Mouse (Mus musculus) heart, postnatal 0 days (tissue): ENCODE measurements around the gene Ttc7b. TPM values are rescaled to one million over a fixed set of nuclear protein-coding genes. Genes with fewer than 3 reads are reported as not detected.

ENCODE experiments used
- ATAC-seq: fragments of 200-750 bp; cut with Nextera tagmentation; 2 replicates; pipeline ENCODE4 v1.8.0; 2017; ENCODE audit warnings: low read depth, moderate number of reproducible peaks, moderate library complexity; ENCODE audit not compliant: insufficient read depth
- DNase-seq: peaks from one replicate; pipeline ENCODE4 v3.0.0-alpha.2; 2016; ENCODE audit warnings: low spot score
- H3K27ac ChIP-seq: fragments of 300-500 bp; sonication (generic); 2 replicates; pipeline ENCODE4 v1.5.1; 2014; ENCODE audit warnings: low read depth, mild to moderate bottlenecking
- H3K27me3 ChIP-seq: fragments of 300-500 bp; sonication (generic); 2 replicates; pipeline ENCODE4 v1.6.1; 2014; ENCODE audit warnings: low read length, mixed read lengths; ENCODE audit not compliant: control insufficient read depth, insufficient read depth
- H3K36me3 ChIP-seq: fragments of 300-500 bp; sonication (generic); replicated peaks from 2 replicates; pipeline ENCODE4 v1.6.1; 2014; ENCODE audit warnings: low read length, mixed read lengths; ENCODE audit not compliant: control insufficient read depth, insufficient read depth
- H3K4me1 ChIP-seq: fragments of 300-500 bp; sonication (generic); 2 replicates; pipeline ENCODE4 v1.6.1; 2014; ENCODE audit warnings: antibody characterized with exemption; ENCODE audit not compliant: control insufficient read depth, insufficient read depth
- H3K4me2 ChIP-seq: fragments of 300-500 bp; sonication (generic); 2 replicates; pipeline ENCODE4 v1.6.1; 2014; ENCODE audit warnings: low read depth, mild to moderate bottlenecking, low read length, moderate library complexity
- H3K4me3 ChIP-seq: fragments of 300-500 bp; sonication (generic); 2 replicates; pipeline ENCODE4 v1.5.1; 2014; ENCODE audit warnings: low read depth, low read length
- H3K9ac ChIP-seq: fragments of 300-500 bp; sonication (generic); replicated peaks from 2 replicates; pipeline ENCODE4 v1.6.1; 2014; ENCODE audit warnings: low read depth, low read length, mixed read lengths
- H3K9me3 ChIP-seq: fragments of 300-500 bp; sonication (generic); replicated peaks from 2 replicates; pipeline ENCODE4 v1.6.1; 2016; ENCODE audit warnings: low read length; ENCODE audit not compliant: control insufficient read depth
- CTCF ChIP-seq: IDR thresholded peaks from 2 replicates; pipeline ENCODE4 v1.5.1; 2016; ENCODE audit warnings: antibody characterized with exemption, control low read depth, low read depth
- EP300 ChIP-seq: IDR thresholded peaks from 2 replicates; pipeline ENCODE4 v1.6.1; 2016; ENCODE audit warnings: antibody characterized with exemption, low read depth
- WGBS: fragments of 180-500 bp; shearing (Covaris S2); extraction: QIAGEN DNeasy Blood & Tissue Kit; methylation state at CpG from one replicate; pipeline ENCODE4 v1.1.7; 2014; 5-methylcytosine and 5-hydroxymethylcytosine counted together
- polyA plus RNA-seq: library from polyadenylated mRNA; unstranded; fragments of >200 nt; fragmentation: Nextera tagmentation; extraction: Ambion mirVana; gene quantifications from 2 replicates; pipeline ENCODE4 v1.2.1, GENCODE M21; 2015
- total RNA-seq: library from RNA; depleted of rRNA; stranded (reverse); fragments of >200 nt; gene quantifications from 2 replicates; pipeline ENCODE4 v1.2.3, GENCODE M21; 2014; ENCODE audit warnings: low replicate concordance

The Ttc7b gene
- total and polyA plus RNA-seq, 2 experiments from 2014 or later = 6.7 to 29.4 TPM

GRCm38 (mm10) chr12:100353954-100354353 lies 166.7 kb downstream of the Ttc7b start:
- H3K9ac ChIP-seq = no peak overlapping the region
- no peaks in the 10 kb centered on the region for H3K27me3 ChIP-seq
- no peak overlapping the region for H3K27ac ChIP-seq
- H3K9me3 ChIP-seq = no peaks in the 10 kb centered on the region
- no peak for TF ChIP-seq CTCF
- no peak for TF ChIP-seq EP300
- no peak for ATAC-seq
- peaks cover 68% of the 10 kb centered on the region for H3K36me3 ChIP-seq
- no peak for DNase-seq
- H3K4me3 ChIP-seq = no peak overlapping the region
- H3K4me2 ChIP-seq = no peak overlapping the region
- H3K4me1 ChIP-seq = no peaks in the 10 kb centered on the region
- WGBS = 50% methylated on average over 7 of the region's 7 CpGs

- no peak for DNase-seq
- Histone ChIP-seq H3K4me2 (no peak overlapping the region), H3K4me3 (no peak overlapping the region), H3K27me3 (no peaks in the 10 kb centered on the region), H3K36me3 (peaks cover 72% of the 10 kb centered on the region), H3K27ac (no peak overlapping the region), H3K9ac (no peak overlapping the region), H3K9me3 (no peaks in the 10 kb centered on the region), H3K4me1 (no peaks in the 10 kb centered on the region)
- no peak for ATAC-seq
- 84% methylated on average over 16 of the region's 16 CpGs for WGBS
- no peak for TF ChIP-seq CTCF
- TF ChIP-seq EP300 = no peak
Observed at GRCm38 (mm10) chr12:100353075-100353782, 167.4 kb downstream of the Ttc7b start.

- H3K9me3 ChIP-seq = no peaks in the 10 kb centered on the region
- DNase-seq = no peak
- no peak overlapping the region for H3K27ac ChIP-seq
- no peaks in the 10 kb centered on the region for H3K27me3 ChIP-seq
- no peak overlapping the region for H3K9ac ChIP-seq
- H3K4me1 ChIP-seq = no peaks in the 10 kb centered on the region
- 82% methylated on average over 6 of the region's 6 CpGs for WGBS
- peaks cover 70% of the 10 kb centered on the region for H3K36me3 ChIP-seq
- no peak for TF ChIP-seq CTCF
- TF ChIP-seq EP300 = no peak
- no peak for ATAC-seq
- H3K4me3 ChIP-seq = no peak overlapping the region
- no peak overlapping the region for H3K4me2 ChIP-seq
Observed at GRCm38 (mm10) chr12:100352094-100352493, 168.5 kb downstream of the Ttc7b start.

DNA sequence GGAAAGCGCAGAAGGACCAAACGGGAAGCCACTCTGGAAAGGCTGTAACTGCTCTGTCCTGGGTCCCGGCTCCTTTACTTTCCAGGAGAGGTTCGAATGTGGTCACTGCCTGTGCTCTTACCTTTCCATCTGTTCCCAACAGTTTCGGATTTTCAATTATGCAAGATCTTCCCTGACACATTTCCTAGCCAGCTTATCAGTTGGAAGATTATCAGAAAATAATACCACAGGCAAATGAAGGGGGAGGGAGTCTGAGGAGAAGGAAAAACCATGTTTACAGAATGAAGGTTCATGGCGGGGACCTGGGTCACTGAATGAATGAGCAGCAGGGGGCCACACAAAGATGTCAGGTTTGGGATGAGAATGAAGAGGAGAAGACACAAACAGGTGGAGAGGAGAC lies 177.1 kb downstream of the Ttc7b start:
- no peak overlapping the region for H3K4me3 ChIP-seq
- H3K27me3 ChIP-seq = no peaks in the 10 kb centered on the region
- no peak for TF ChIP-seq EP300
- TF ChIP-seq CTCF = no peak
- no peaks in the 10 kb centered on the region for H3K9me3 ChIP-seq
- peaks cover 34% of the 10 kb centered on the region for H3K36me3 ChIP-seq
- 72% methylated on average over 6 of the region's 6 CpGs for WGBS
- no peak for DNase-seq
- no peak for ATAC-seq
- no peak overlapping the region for H3K4me2 ChIP-seq
- H3K9ac ChIP-seq = no peak overlapping the region
- no peaks in the 10 kb centered on the region for H3K4me1 ChIP-seq
- H3K27ac ChIP-seq = no peak overlapping the region

- H3K4me2 ChIP-seq = no peak overlapping the region
- no peak for DNase-seq
- TF ChIP-seq EP300 (no peak), CTCF (no peak)
- H3K36me3 ChIP-seq = peaks cover 18% of the 10 kb centered on the region
- H3K27ac ChIP-seq = no peak overlapping the region
- no peaks in the 10 kb centered on the region for H3K4me1 ChIP-seq
- no peak overlapping the region for H3K4me3 ChIP-seq
- no peaks in the 10 kb centered on the region for H3K27me3 ChIP-seq
- WGBS = 92% methylated on average over 7 of the region's 7 CpGs
- no peaks in the 10 kb centered on the region for H3K9me3 ChIP-seq
- no peak for ATAC-seq
- H3K9ac ChIP-seq = no peak overlapping the region
Observed at GRCm38 (mm10) chr12:100341614-100342013, 179.0 kb downstream of the Ttc7b start.

DNA sequence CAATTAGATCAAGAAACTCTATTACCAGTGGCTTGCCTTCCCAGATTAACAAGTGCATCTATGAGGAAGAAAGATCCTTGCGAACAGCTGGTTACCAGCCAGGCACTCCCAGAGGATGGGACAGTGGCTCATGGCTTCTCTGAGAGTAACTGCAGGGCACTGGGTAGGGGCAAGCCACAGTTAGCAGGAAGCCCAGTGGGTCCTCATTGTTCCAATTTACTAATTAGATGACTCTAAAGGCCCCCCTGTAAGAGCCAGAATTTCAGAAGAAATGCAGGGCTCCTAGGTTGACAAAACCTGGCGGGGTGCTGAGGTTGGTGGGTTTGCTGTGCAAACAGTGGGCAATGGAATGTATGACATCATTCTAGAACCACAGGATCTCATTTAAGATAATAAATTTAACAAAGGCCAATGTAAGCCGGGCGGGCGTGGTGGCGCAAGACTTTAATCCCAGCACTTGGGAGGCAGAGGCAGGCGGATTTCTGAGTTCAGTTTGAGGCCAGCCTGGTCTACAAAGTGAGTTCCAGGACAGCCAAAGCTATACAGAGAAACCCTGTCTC lies 179.6 kb downstream of the Ttc7b start:
- H3K27me3 ChIP-seq = no peaks in the 10 kb centered on the region

More for the DNA sequence above, 179.6 kb downstream of the Ttc7b start:
- H3K9ac ChIP-seq = no peak overlapping the region
- no peak overlapping the region for H3K4me3 ChIP-seq
- no peak overlapping the region for H3K4me2 ChIP-seq
- TF ChIP-seq EP300 (no peak), CTCF (no peak)
- H3K4me1 ChIP-seq = no peaks in the 10 kb centered on the region
- peaks cover 15% of the 10 kb centered on the region for H3K36me3 ChIP-seq
- DNase-seq (no peak), ATAC-seq (no peak)
- H3K27ac ChIP-seq = no peak overlapping the region
- 92% methylated on average over 7 of the region's 7 CpGs for WGBS
- H3K9me3 ChIP-seq = no peaks in the 10 kb centered on the region
